Mouse (Mus musculus) cerebellum, adult 8-10 months (tissue): ENCODE data around the gene C530008M17Rik.
"Not testable (repeated sequence)": the region's sequence is repeated elsewhere in the genome, so short reads cannot be mapped to it uniquely, and the experiment has no call there.

Experiments
- DNase-seq: peaks from one replicate; pipeline ENCODE4 v3.0.0; 2022

The C530008M17Rik gene

DNA sequence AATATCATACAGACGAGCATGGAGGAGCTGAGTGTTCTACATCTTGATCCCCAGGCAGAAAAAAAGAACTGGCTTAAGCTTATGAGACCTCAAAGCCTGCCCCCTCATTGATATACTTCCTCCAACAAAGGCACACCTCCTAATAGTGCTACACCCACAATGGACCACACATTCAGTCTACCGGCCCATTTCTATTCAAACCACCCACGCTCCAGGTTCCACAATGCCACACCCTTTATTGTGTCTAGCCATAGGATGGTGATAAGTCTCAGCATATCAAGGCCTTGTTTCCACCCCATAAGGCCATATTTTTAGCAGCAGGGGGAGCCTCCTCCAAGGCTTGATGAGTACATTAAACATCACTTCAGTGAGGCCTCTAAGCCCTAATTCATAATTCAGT, 254.5 kb downstream of the C530008M17Rik start:
- no peak for DNase-seq

DNA sequence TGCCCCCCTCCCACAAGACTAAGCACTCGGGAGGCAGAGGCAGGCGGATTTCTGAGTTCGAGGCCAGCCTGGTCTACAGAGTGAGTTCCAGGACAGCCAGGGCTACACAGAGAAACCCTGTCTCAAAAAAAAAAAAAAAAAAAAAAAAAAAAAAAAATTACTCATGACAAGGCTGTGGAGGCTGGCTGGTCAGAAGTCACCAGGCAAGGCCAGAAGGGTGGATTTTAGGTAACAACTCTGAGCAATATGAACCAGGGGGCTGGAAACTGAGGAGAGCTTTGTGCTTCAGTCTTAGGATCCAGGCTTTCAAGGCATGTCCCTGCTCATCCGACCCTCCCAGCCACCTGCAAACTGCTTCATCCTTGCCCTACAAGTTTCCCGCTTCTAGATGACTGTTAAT, 256.2 kb downstream of the C530008M17Rik start:
- not testable (repeated sequence) for DNase-seq

DNA sequence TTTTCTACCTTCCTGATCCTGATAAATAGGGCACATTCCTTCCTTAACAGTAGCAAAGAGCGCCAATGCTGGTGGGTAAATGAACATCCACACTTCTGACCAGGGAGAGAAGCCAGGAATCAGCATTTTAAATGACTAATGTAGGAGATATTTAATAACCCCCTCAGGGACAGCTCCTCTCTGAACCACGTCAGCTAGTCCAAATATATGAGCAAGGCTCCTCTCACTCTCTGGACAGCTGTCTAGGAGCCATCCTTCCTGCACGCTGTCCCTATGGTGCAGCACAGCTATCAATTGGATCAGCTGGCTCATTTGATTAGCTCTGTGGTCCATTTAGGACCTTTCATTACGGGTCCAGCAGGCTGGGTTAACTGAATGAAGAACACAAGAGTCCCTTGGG, 266.5 kb downstream of the C530008M17Rik start:
- DNase-seq, result no peak
